Comparison of ENCODE assay signal across 14 mouse cellular contexts in the genomic region with DNA sequence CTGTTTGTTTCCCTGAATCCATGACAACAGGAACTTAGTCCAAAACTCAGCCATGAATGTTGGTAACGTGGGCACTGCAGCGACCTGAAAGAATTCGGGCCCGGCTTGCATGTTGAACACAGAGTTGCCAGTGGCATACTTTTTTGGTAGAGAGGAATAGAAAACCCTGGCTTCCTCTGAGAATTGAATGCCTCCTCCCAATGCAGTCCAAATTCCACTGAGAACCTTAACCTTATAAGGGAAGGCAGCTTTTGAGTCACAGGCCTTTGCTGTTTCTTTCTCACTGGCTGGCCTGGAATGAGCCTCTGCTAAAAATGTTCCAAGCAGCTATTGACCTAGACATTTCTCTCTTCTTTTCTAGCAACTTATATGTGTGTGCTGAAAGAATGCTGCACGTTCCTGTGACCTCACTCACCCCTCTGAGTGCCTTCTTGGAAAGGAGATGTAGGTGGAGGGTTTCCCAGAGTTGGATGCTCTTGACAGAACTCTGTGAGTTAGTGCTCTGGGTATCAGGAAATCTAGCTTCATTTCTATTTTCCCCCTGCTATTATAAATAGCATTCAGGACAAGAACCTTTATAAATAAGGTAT. TPM values are rescaled to one million over a fixed set of nuclear protein-coding genes. Genes with fewer than 3 reads are reported as not detected.
A peak's percentile ranks its signal among the peaks of the same experiment; 100 is the strongest.
DNase-seq lines count a peak whose midpoint lies in the region; ATAC-seq and TF ChIP-seq lines count a peak whose summit lies in the region.
"Had no signal": no experiment of that assay in that cellular context is flagged by ENCODE, and none has a peak within 500 bp of the region (broad histone marks: within the 10 kb centered on the region; RNA-seq: fewer than 3 reads in every experiment).

No protein-coding gene starts in this region.

- TF ChIP-seq CTCF in midbrain, postnatal 0 days (IDR thresholded peaks at IDR 0.05), result no peak
- no peak for TF ChIP-seq CTCF in thymus, adult 2 months (IDR thresholded peaks at IDR 0.05; ENCODE audit: borderline replicate concordance, control insufficient read depth, extremely low read depth, insufficient read depth, low read length, poor library complexity)

- no peak overlapping the region for H3K9ac ChIP-seq in midbrain, postnatal 0 days (replicated peaks; ENCODE audit: low read length, poor library complexity, severe bottlenecking)
- no peak overlapping the region for H3K9ac ChIP-seq in midbrain, embryonic 13.5 days (replicated peaks)
- H3K9ac ChIP-seq: forebrain, embryonic 12.5 days had no signal

- WGBS in midbrain, postnatal 0 days, result 60% methylated on average over 5 of the region's 5 CpGs
- WGBS in midbrain, embryonic 13.5 days, result 76% methylated on average over 5 of the region's 5 CpGs
- WGBS in thymus, adult 2 months, result 84% methylated on average over 5 of the region's 5 CpGs

- intact Hi-C loops in heart, postnatal 36 days (cut with DNase I), result no loop called here
- intact Hi-C loops in left cerebral cortex, postnatal 10 days (cut with DNase I), result no loop called here

- no peaks in the 10 kb centered on the region for H3K27me3 ChIP-seq in midbrain, postnatal 0 days (ENCODE audit: insufficient read depth, low read length)
- no peaks in the 10 kb centered on the region for H3K27me3 ChIP-seq in midbrain, embryonic 13.5 days
- H3K27me3 ChIP-seq in thymus, adult 2 months (ENCODE audit: control insufficient read depth, insufficient read depth, low read length), result no peaks in the 10 kb centered on the region
- H3K27me3 ChIP-seq: forebrain, embryonic 12.5 days had no signal

- H3K27ac ChIP-seq in midbrain, postnatal 0 days (ENCODE audit: low read depth, low read length), result no peak overlapping the region
- no peak overlapping the region for H3K27ac ChIP-seq in midbrain, embryonic 13.5 days
- H3K27ac ChIP-seq in thymus, adult 2 months (ENCODE audit: control insufficient read depth, insufficient read depth, low read length), result no peak overlapping the region
- H3K27ac ChIP-seq: forebrain, embryonic 12.5 days had no signal

- no peaks in the 10 kb centered on the region for H3K9me3 ChIP-seq in midbrain, postnatal 0 days (ENCODE audit: low read length)
- H3K9me3 ChIP-seq in midbrain, embryonic 13.5 days, result no peaks in the 10 kb centered on the region
- H3K9me3 ChIP-seq: forebrain, embryonic 12.5 days had no signal

- DNase-seq in adrenal gland, postnatal 14 days, result peak; percentile 14
- DNase-seq in adrenal gland, postnatal 25 days, result no peak
- peak; percentile 28 for DNase-seq in midbrain, postnatal 0 days (ENCODE audit: low spot score)
- peak; percentile 39 to 44 for DNase-seq in heart, postnatal 36 days
- DNase-seq in left cerebral cortex, postnatal 10 days (ENCODE audit: extremely low spot score in 1 of 2, low spot score in 2 of 2), result no peak
- DNase-seq in thymus, adult 2 months, result no peak
- no peak for DNase-seq in cerebellum, postnatal 14 days
- DNase-seq: B cell, adult 2 months; kidney, adult 8-10 months; right cerebral cortex, postnatal 4 days had no signal

- H3K4me1 ChIP-seq in midbrain, postnatal 0 days (ENCODE audit: insufficient read depth, low read length), result no peaks in the 10 kb centered on the region
- no peaks in the 10 kb centered on the region for H3K4me1 ChIP-seq in midbrain, embryonic 13.5 days (replicated peaks)
- no peaks in the 10 kb centered on the region; the same call in 1 of the 2 replicates for H3K4me1 ChIP-seq in thymus, adult 2 months (replicated peaks; ENCODE audit: control insufficient read depth, insufficient read depth, low read length)
- H3K4me1 ChIP-seq: forebrain, embryonic 12.5 days had no signal

- TF ChIP-seq POLR2A in thymus, adult 2 months (IDR thresholded peaks at IDR 0.05; ENCODE audit: control insufficient read depth, extremely low read depth, insufficient read depth, low read length, poor library complexity), result no peak

- no peak overlapping the region for H3K4me3 ChIP-seq in midbrain, postnatal 0 days (ENCODE audit: low read depth, low read length)
- H3K4me3 ChIP-seq in midbrain, embryonic 13.5 days (replicated peaks), result no peak overlapping the region
- no peak overlapping the region for H3K4me3 ChIP-seq in thymus, adult 2 months (ENCODE audit: control insufficient read depth, insufficient read depth, low read length)
- H3K4me3 ChIP-seq: forebrain, embryonic 12.5 days had no signal

- ATAC-seq in midbrain, postnatal 0 days (ENCODE audit: low FRiP score), result no peak
- no peak for ATAC-seq in midbrain, embryonic 13.5 days

- H3K4me2 ChIP-seq in midbrain, postnatal 0 days (ENCODE audit: low read depth, low read length, poor library complexity, severe bottlenecking), result no peak overlapping the region
- H3K4me2 ChIP-seq in midbrain, embryonic 13.5 days (replicated peaks), result no peak overlapping the region
- H3K4me2 ChIP-seq: forebrain, embryonic 12.5 days; liver, embryonic 11.5 days; midbrain, embryonic 11.5 days had no signal

- no peaks in the 10 kb centered on the region for H3K36me3 ChIP-seq in midbrain, postnatal 0 days (ENCODE audit: insufficient read depth, low read length)
- H3K36me3 ChIP-seq in midbrain, embryonic 13.5 days, result no peaks in the 10 kb centered on the region
- no peaks in the 10 kb centered on the region for H3K36me3 ChIP-seq in thymus, adult 2 months (ENCODE audit: control insufficient read depth, insufficient read depth, low read length)
- H3K36me3 ChIP-seq: forebrain, embryonic 12.5 days had no signal

RNA-seq across cellular contexts. Expression of a gene that starts 10.3 kb away (rescaled TPM):
- 36.5 and 95.6 TPM in 2 replicates for total RNA-seq in adrenal gland, postnatal 14 days (2021)
- total RNA-seq in adrenal gland, postnatal 25 days (2021), result 22.6 and 26.8 TPM in 2 replicates
- 3.7 and 10.0 TPM in 2 replicates for total RNA-seq in midbrain, postnatal 0 days (2014; rRNA removed)
- polyA plus RNA-seq in midbrain, postnatal 0 days (2015; fragmentation: Nextera tagmentation; extraction: Ambion mirVana), result 9.6 and 11.8 TPM in 2 replicates
- polyA plus RNA-seq in midbrain, embryonic 13.5 days (2015; fragmentation: Nextera tagmentation; extraction: Ambion mirVana), result 9.6 and 15.2 TPM in 2 replicates
- 100 to 1,000 TPM; 142 to 147 TPM for total RNA-seq in heart, postnatal 36 days (2021)
- 10 to 100 TPM; 17.0 to 17.1 TPM for total RNA-seq in left cerebral cortex, postnatal 10 days (2021)
- polyA plus RNA-seq in thymus, adult 2 months (2012; rRNA removed), result 113 and 117 TPM in 2 replicates

RNA-seq across cellular contexts. Expression of a gene that starts 24.8 kb away (rescaled TPM):
- total RNA-seq in adrenal gland, postnatal 14 days (2021), result 11.3 and 12.2 TPM in 2 replicates
- 6.7 and 8.3 TPM in 2 replicates for total RNA-seq in adrenal gland, postnatal 25 days (2021)
- 0.19 and 0.66 TPM in 2 replicates for total RNA-seq in midbrain, postnatal 0 days (2014; rRNA removed)
- 1.4 and 1.9 TPM in 2 replicates for polyA plus RNA-seq in midbrain, postnatal 0 days (2015; fragmentation: Nextera tagmentation; extraction: Ambion mirVana)
- 0.51 and 0.53 TPM in 2 replicates for polyA plus RNA-seq in midbrain, embryonic 13.5 days (2015; fragmentation: Nextera tagmentation; extraction: Ambion mirVana)
- 10 to 100 TPM; 15.0 to 15.7 TPM for total RNA-seq in heart, postnatal 36 days (2021)
- total RNA-seq in left cerebral cortex, postnatal 10 days (2021), result under 1 TPM in 1 of 2 experiments, not detected in 1; 0.90 TPM
- polyA plus RNA-seq in thymus, adult 2 months (2012; rRNA removed), result 12.1 and 14.3 TPM in 2 replicates

Comparison
In these comparisons a context has a peak if more than half of its experiments do, and no peak if none do; other contexts are left out.
1. DNase-seq: peak in adrenal gland, postnatal 14 days (single experiment), midbrain, postnatal 0 days (single experiment) and heart, postnatal 36 days (2 of 2); none in adrenal gland, postnatal 25 days (single experiment), left cerebral cortex, postnatal 10 days (0 of 2), thymus, adult 2 months (single experiment) and cerebellum, postnatal 14 days (0 of 2).